Mouse (Mus musculus) kidney, adult 2 months (tissue): ENCODE results near the gene Gck. TPM values are rescaled to one million over a fixed set of nuclear protein-coding genes. Genes with fewer than 3 reads are reported as not detected.

ENCODE experiments used
- DNase-seq: peaks from one replicate; pipeline ENCODE4 v3.0.0; 2021
- H3K27ac ChIP-seq: fragments of 200-500 bp; 2 replicates; pipeline ENCODE4 v1.5.1; 2012; ENCODE audit warnings: low read depth, low read length, control low read depth, inconsistent platforms; ENCODE audit not compliant: insufficient read depth
- H3K27me3 ChIP-seq: fragments of 200-500 bp; replicated peaks from 2 replicates; pipeline ENCODE4 v1.6.1; 2012; ENCODE audit warnings: mild to moderate bottlenecking, moderate library complexity, low read length, inconsistent platforms; ENCODE audit not compliant: control insufficient read depth, insufficient read depth
- H3K36me3 ChIP-seq: fragments of 200-500 bp; 2 replicates; pipeline ENCODE4 v1.6.1; 2012; ENCODE audit warnings: mild to moderate bottlenecking, moderate library complexity, low read length, inconsistent platforms; ENCODE audit not compliant: control insufficient read depth, insufficient read depth
- H3K4me1 ChIP-seq: fragments of 200-500 bp; 2 replicates; pipeline ENCODE4 v1.6.1; 2011; ENCODE audit warnings: low read length; ENCODE audit not compliant: control insufficient read depth, insufficient read depth
- H3K4me3 ChIP-seq: fragments of 200-500 bp; 2 replicates; pipeline ENCODE4 v1.5.1; 2011; ENCODE audit warnings: mild to moderate bottlenecking, low read depth, low read length, control low read depth; ENCODE audit not compliant: insufficient read depth
- CTCF ChIP-seq: fragments of 200-500 bp; conservative IDR thresholded peaks from 2 replicates; pipeline ENCODE4 v1.5.1; 2011; ENCODE audit warnings: low read depth, mild to moderate bottlenecking, control low read depth, low read length, moderate library complexity, mixed read lengths; ENCODE audit not compliant: insufficient read depth, insufficient read length
- POLR2A ChIP-seq: fragments of 200-500 bp; IDR thresholded peaks from one replicate; pipeline ENCODE4 v1.6.1; 2011; ENCODE audit warnings: low read depth, low read length, control low read depth
- WGBS: fragments of 180-500 bp; shearing (Covaris S2); methylation state at CpG from one replicate; pipeline ENCODE4 v1.1.7; 2018; 5-methylcytosine and 5-hydroxymethylcytosine counted together
- polyA plus RNA-seq: library from polyadenylated mRNA; depleted of rRNA; stranded (reverse); fragments of >200 nt; gene quantifications from 2 replicates; pipeline ENCODE4 v1.2.3, GENCODE M21; 2012

The Gck gene
- polyA plus RNA-seq, 1 experiment, result 0.16 TPM

GRCm38 (mm10) chr11:5919606-5920005, 30.3 kb downstream of the Gck start:
- Histone ChIP-seq H3K36me3 (no peaks in the 10 kb centered on the region), H3K27me3 (no peaks in the 10 kb centered on the region), H3K4me1 (no peaks in the 10 kb centered on the region), H3K27ac (no peak overlapping the region), H3K4me3 (no peak overlapping the region)
- 93% methylated on average over 4 of the region's 4 CpGs for WGBS
- DNase-seq, result no peak
- TF ChIP-seq POLR2A (no peak), CTCF (no peak)

DNA sequence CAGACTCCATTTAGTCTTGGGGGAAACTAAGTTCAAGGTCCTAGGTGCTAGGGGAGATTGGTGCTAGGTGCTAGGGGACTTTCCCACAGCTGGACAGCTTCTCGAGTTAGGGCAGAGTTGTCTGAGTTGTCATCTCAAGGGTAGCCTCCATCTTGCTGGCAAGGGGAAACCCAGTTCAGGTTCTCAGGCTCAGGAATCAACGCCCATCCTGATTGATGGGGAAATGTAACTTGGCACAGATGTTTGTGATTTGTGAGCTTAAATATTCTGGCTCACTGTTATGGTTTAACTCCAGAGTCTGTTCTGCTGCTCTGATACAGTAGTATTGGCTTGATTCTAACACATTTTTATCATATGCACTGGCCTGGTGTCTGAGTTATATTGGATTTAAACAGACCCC, 31.8 kb downstream of the Gck start:
- Histone ChIP-seq H3K27ac (no peak overlapping the region), H3K27me3 (no peaks in the 10 kb centered on the region), H3K36me3 (no peaks in the 10 kb centered on the region), H3K4me3 (no peak overlapping the region), H3K4me1 (no peaks in the 10 kb centered on the region)
- WGBS, result 78% methylated on average over 2 of the region's 2 CpGs
- TF ChIP-seq POLR2A, result no peak
- TF ChIP-seq CTCF, result no peak
- no peak for DNase-seq

GRCm38 (mm10) chr11:5916178-5916548, 33.7 kb downstream of the Gck start:
- H3K4me1 ChIP-seq, result no peaks in the 10 kb centered on the region
- TF ChIP-seq CTCF, result no peak
- no peak for TF ChIP-seq POLR2A
- no peak overlapping the region for H3K4me3 ChIP-seq
- 57% methylated on average over 8 of the region's 8 CpGs for WGBS
- no peaks in the 10 kb centered on the region for H3K36me3 ChIP-seq
- DNase-seq, result no peak
- no peaks in the 10 kb centered on the region for H3K27me3 ChIP-seq
- no peak overlapping the region for H3K27ac ChIP-seq

DNA sequence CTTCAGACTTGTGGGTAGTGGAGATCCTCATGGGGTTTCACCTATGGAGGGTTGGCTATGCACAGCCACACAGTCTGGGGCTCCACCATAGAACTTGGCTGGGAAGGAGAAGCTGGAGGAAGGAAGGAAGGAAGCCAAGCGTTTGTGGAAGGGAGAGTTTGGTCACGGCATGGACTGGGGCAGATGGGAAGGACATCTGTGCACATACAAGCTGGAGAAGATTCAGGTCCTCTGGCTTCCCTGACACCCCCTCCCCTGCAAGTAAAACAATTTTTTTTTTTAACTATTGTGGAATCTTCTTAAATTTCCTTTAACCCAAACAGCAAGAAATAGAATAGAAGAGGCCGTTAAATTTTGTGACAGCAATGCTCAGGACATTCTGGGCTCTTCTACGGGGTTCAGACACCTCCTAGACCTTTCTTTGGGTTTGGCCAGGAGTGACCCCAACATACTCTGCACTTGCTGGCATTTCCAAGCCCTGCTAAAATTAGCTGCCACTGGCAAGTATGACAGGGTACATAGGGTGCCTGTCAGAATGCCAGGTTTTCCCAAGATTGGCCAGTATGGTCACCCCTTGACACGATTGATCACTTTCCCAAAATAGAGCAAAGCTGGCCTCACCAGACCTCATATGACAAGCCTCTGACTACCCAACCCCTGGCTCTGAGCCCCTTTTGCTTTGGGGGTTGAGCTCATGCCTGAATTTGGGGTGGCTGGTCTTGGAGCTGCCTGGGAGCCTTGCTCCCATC, 34.3 kb downstream of the Gck start:
- Histone ChIP-seq H3K4me3 (no peak overlapping the region), H3K27ac (no peak overlapping the region), H3K4me1 (no peaks in the 10 kb centered on the region), H3K27me3 (no peaks in the 10 kb centered on the region), H3K36me3 (no peaks in the 10 kb centered on the region)
- no peak for DNase-seq
- 51% methylated on average over 5 of the region's 5 CpGs for WGBS
- TF ChIP-seq POLR2A (no peak), CTCF (no peak)

- DNase-seq, result no peak
- Histone ChIP-seq H3K36me3 (no peaks in the 10 kb centered on the region), H3K27ac (no peak overlapping the region), H3K27me3 (no peaks in the 10 kb centered on the region), H3K4me1 (no peaks in the 10 kb centered on the region), H3K4me3 (no peak overlapping the region)
- 60% methylated on average over 5 of the region's 5 CpGs for WGBS
- no peak for TF ChIP-seq CTCF
- TF ChIP-seq POLR2A, result no peak
Observed at GRCm38 (mm10) chr11:5914940-5915339, 34.9 kb downstream of the Gck start.

DNA sequence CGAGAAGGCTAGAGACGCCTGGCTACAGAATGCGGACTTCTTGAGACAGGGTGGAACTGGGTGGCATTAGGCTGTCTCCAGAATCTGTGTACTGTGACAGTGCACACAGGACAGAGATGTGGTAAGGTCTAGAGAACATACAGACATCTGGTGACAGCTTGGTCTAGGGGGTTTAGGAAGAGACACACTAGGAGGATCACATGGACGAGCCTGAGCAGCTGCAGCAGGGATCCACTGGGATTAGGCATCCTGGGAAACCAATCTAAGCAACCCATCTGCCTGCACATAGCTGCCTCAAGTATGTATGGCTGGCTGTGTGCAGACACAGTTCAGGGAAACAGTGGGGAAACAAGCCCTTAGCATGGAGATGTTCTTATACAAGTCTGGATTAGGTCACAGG, 35.9 kb downstream of the Gck start:
- H3K4me1 ChIP-seq, result no peaks in the 10 kb centered on the region
- no peak overlapping the region for H3K27ac ChIP-seq
- H3K27me3 ChIP-seq, result no peaks in the 10 kb centered on the region
- no peaks in the 10 kb centered on the region for H3K36me3 ChIP-seq
- 87% methylated on average over 4 of the region's 4 CpGs for WGBS
- TF ChIP-seq POLR2A, result no peak
- TF ChIP-seq CTCF, result no peak
- no peak for DNase-seq
- H3K4me3 ChIP-seq, result no peak overlapping the region

- 56% methylated on average over 8 of the region's 8 CpGs for WGBS
- H3K27me3 ChIP-seq, result no peaks in the 10 kb centered on the region
- no peak overlapping the region for H3K4me3 ChIP-seq
- H3K4me1 ChIP-seq, result no peaks in the 10 kb centered on the region
- no peak for DNase-seq
- no peaks in the 10 kb centered on the region for H3K36me3 ChIP-seq
- TF ChIP-seq POLR2A, result no peak
- TF ChIP-seq CTCF, result no peak
- H3K27ac ChIP-seq, result no peak overlapping the region
Observed at GRCm38 (mm10) chr11:5913256-5913655, 36.6 kb downstream of the Gck start.
